Mouse (Mus musculus) limb, embryonic 15.5 days (tissue): ENCODE data around the gene Poll. TPM values are rescaled to one million over a fixed set of nuclear protein-coding genes. Genes with fewer than 3 reads are reported as not detected.

Experiments used
- ATAC-seq: fragments of 200-750 bp; cut with Nextera tagmentation; 2 replicates; pipeline ENCODE4 v1.8.0; 2017; ENCODE audit warnings: low read depth, moderate TSS enrichment; ENCODE audit not compliant: insufficient number of reproducible peaks, low FRiP score, low TSS enrichment
- H3K27ac ChIP-seq: fragments of 300-500 bp; sonication (generic); 2 replicates; pipeline ENCODE4 v1.5.1; 2015; ENCODE audit warnings: moderate library complexity, mild to moderate bottlenecking, inconsistent platforms
- H3K27me3 ChIP-seq: fragments of 300-500 bp; sonication (generic); 2 replicates; pipeline ENCODE4 v1.6.1; 2015; ENCODE audit warnings: inconsistent platforms
- H3K36me3 ChIP-seq: fragments of 300-500 bp; sonication (generic); 2 replicates; pipeline ENCODE4 v1.6.1; 2015; ENCODE audit warnings: inconsistent platforms
- H3K4me1 ChIP-seq: fragments of 300-500 bp; sonication (generic); 2 replicates; pipeline ENCODE4 v1.6.1; 2015; ENCODE audit warnings: inconsistent platforms
- H3K4me2 ChIP-seq: fragments of 300-500 bp; sonication (generic); 2 replicates; pipeline ENCODE4 v1.6.1; 2015; ENCODE audit warnings: mild to moderate bottlenecking, inconsistent platforms
- H3K4me3 ChIP-seq: fragments of 300-500 bp; sonication (generic); 2 replicates; pipeline ENCODE4 v1.5.1; 2015; ENCODE audit warnings: mild to moderate bottlenecking, inconsistent platforms
- H3K9ac ChIP-seq: fragments of 300-500 bp; sonication (generic); 2 replicates; pipeline ENCODE4 v1.6.1; 2015; ENCODE audit warnings: inconsistent platforms
- H3K9me3 ChIP-seq: fragments of 300-500 bp; sonication (generic); 2 replicates; pipeline ENCODE4 v1.6.1; 2016; ENCODE audit warnings: inconsistent platforms
- WGBS: fragments of 180-500 bp; shearing (Covaris S2); methylation state at CpG from one replicate; pipeline ENCODE4 v1.1.7; 2015; 5-methylcytosine and 5-hydroxymethylcytosine counted together
- polyA plus RNA-seq: library from polyadenylated mRNA; unstranded; fragments of >200 nt; fragmentation: Nextera tagmentation; extraction: Ambion mirVana; gene quantifications from 2 replicates; pipeline ENCODE4 v1.2.1, GENCODE M21; 2015

Poll gene
- polyA plus RNA-seq, 1 experiment from 2014 or later, result 12.6 TPM

GRCm38 (mm10) chr19:45530200-45530995, 29.9 kb downstream of the Poll start:
- Histone ChIP-seq H3K9ac (no peak overlapping the region), H3K4me1 (no peaks in the 10 kb centered on the region; the same call in 1 of the 2 replicates), H3K27me3 (peaks cover 2% of the 10 kb centered on the region; the same call in 1 of the 2 replicates), H3K9me3 (no peaks in the 10 kb centered on the region), H3K36me3 (peaks cover 39% of the 10 kb centered on the region), H3K4me2 (no peak overlapping the region), H3K4me3 (no peak overlapping the region), H3K27ac (no peak overlapping the region)
- ATAC-seq, result no peak
- 71% methylated on average over 15 of the region's 15 CpGs for WGBS

GRCm38 (mm10) chr19:45529294-45529693, 31.0 kb downstream of the Poll start:
- Histone ChIP-seq H3K27me3 (0 out of 2 replicates have a peak, but pooled peaks cover 2% of the 10 kb centered on the region), H3K9me3 (no peaks in the 10 kb centered on the region), H3K9ac (no peak overlapping the region), H3K36me3 (peaks cover 48% of the 10 kb centered on the region), H3K27ac (no peak overlapping the region), H3K4me3 (no peak overlapping the region), H3K4me2 (no peak overlapping the region), H3K4me1 (no peaks in the 10 kb centered on the region)
- WGBS, result 73% methylated on average over 5 of the region's 5 CpGs
- no peak for ATAC-seq

- peaks cover 60% of the 10 kb centered on the region for H3K36me3 ChIP-seq
- ATAC-seq, result no peak
- H3K4me2 ChIP-seq, result no peak overlapping the region
- H3K4me1 ChIP-seq, result no peaks in the 10 kb centered on the region
- H3K9me3 ChIP-seq, result no peaks in the 10 kb centered on the region
- WGBS, result 89% methylated on average over 10 of the region's 10 CpGs
- H3K4me3 ChIP-seq, result no peak overlapping the region
- H3K9ac ChIP-seq, result no peak overlapping the region
- H3K27ac ChIP-seq, result no peak overlapping the region
- no peaks in the 10 kb centered on the region for H3K27me3 ChIP-seq
Measured at GRCm38 (mm10) chr19:45527931-45528534, 32.3 kb downstream of the Poll start.

- no peak overlapping the region for H3K9ac ChIP-seq
- H3K9me3 ChIP-seq, result no peaks in the 10 kb centered on the region
- no peak overlapping the region for H3K4me3 ChIP-seq
- no peaks in the 10 kb centered on the region for H3K4me1 ChIP-seq
- ATAC-seq, result no peak
- no peak overlapping the region for H3K27ac ChIP-seq
- peaks cover 66% of the 10 kb centered on the region for H3K36me3 ChIP-seq
- H3K4me2 ChIP-seq, result no peak overlapping the region
- 84% methylated on average over 7 of the region's 7 CpGs for WGBS
- no peaks in the 10 kb centered on the region for H3K27me3 ChIP-seq
Measured at GRCm38 (mm10) chr19:45527382-45527781, 32.9 kb downstream of the Poll start.

- ATAC-seq, result no peak
- H3K4me3 ChIP-seq, result no peak overlapping the region
- H3K36me3 ChIP-seq, result peaks cover 58% of the 10 kb centered on the region
- no peak overlapping the region for H3K27ac ChIP-seq
- 91% methylated on average over 12 of the region's 12 CpGs for WGBS
- no peak overlapping the region for H3K9ac ChIP-seq
- H3K4me2 ChIP-seq, result no peak overlapping the region
- no peaks in the 10 kb centered on the region for H3K9me3 ChIP-seq
- H3K4me1 ChIP-seq, result no peaks in the 10 kb centered on the region
- H3K27me3 ChIP-seq, result no peaks in the 10 kb centered on the region
Measured at GRCm38 (mm10) chr19:45516264-45516663, 44.1 kb downstream of the Poll start.

GRCm38 (mm10) chr19:45515341-45515740, 45.0 kb downstream of the Poll start:
- no peaks in the 10 kb centered on the region for H3K27me3 ChIP-seq
- H3K9me3 ChIP-seq, result no peaks in the 10 kb centered on the region
- 90% methylated on average over 2 of the region's 2 CpGs for WGBS
- H3K4me3 ChIP-seq, result no peak overlapping the region
- no peaks in the 10 kb centered on the region for H3K4me1 ChIP-seq
- no peak overlapping the region for H3K4me2 ChIP-seq
- H3K36me3 ChIP-seq, result peaks cover 49% of the 10 kb centered on the region
- no peak overlapping the region for H3K9ac ChIP-seq
- ATAC-seq, result no peak
- H3K27ac ChIP-seq, result no peak overlapping the region

- 81% methylated on average over 4 of the region's 4 CpGs for WGBS
- Histone ChIP-seq H3K4me1 (no peaks in the 10 kb centered on the region), H3K27me3 (no peaks in the 10 kb centered on the region), H3K9ac (no peak overlapping the region), H3K27ac (no peak overlapping the region), H3K4me3 (no peak overlapping the region), H3K36me3 (peaks cover 29% of the 10 kb centered on the region), H3K9me3 (no peaks in the 10 kb centered on the region), H3K4me2 (no peak overlapping the region)
- ATAC-seq, result no peak
Measured at GRCm38 (mm10) chr19:45511406-45511805, 48.9 kb downstream of the Poll start.

GRCm38 (mm10) chr19:45510680-45511079, 49.7 kb downstream of the Poll start:
- H3K4me3 ChIP-seq, result no peak overlapping the region
- 84% methylated on average over 3 of the region's 3 CpGs for whole genome bisulfite sequencing

GRCm38 (mm10) chr19:45507531-45507930, 52.8 kb downstream of the Poll start:
- Histone ChIP-seq H3K27ac (no peak overlapping the region), H3K27me3 (no peaks in the 10 kb centered on the region), H3K4me2 (no peak overlapping the region), H3K9ac (no peak overlapping the region), H3K4me1 (no peaks in the 10 kb centered on the region), H3K36me3 (peaks cover 4% of the 10 kb centered on the region), H3K9me3 (no peaks in the 10 kb centered on the region), H3K4me3 (no peak overlapping the region)
- WGBS, result 78% methylated on average over 19 of the region's 19 CpGs
- ATAC-seq, result no peak

More at GRCm38 (mm10) chr19:45510680-45511079, 49.7 kb downstream of the Poll start:
- H3K4me2 ChIP-seq, result no peak overlapping the region
- H3K9ac ChIP-seq, result no peak overlapping the region
- no peaks in the 10 kb centered on the region for H3K27me3 ChIP-seq
- ATAC-seq, result no peak
- no peak overlapping the region for H3K27ac ChIP-seq
- H3K4me1 ChIP-seq, result no peaks in the 10 kb centered on the region
- H3K36me3 ChIP-seq, result peaks cover 25% of the 10 kb centered on the region
- no peaks in the 10 kb centered on the region for H3K9me3 ChIP-seq

GRCm38 (mm10) chr19:45505446-45505845, 54.9 kb downstream of the Poll start:
- no peaks in the 10 kb centered on the region for H3K9me3 ChIP-seq
- WGBS, result 51% methylated on average over 7 of the region's 7 CpGs

More at GRCm38 (mm10) chr19:45505446-45505845, 54.9 kb downstream of the Poll start:
- Histone ChIP-seq H3K9ac (no peak overlapping the region), H3K36me3 (peaks cover 4% of the 10 kb centered on the region), H3K4me3 (no peak overlapping the region), H3K27me3 (no peaks in the 10 kb centered on the region), H3K4me1 (no peaks in the 10 kb centered on the region), H3K4me2 (no peak overlapping the region), H3K27ac (no peak overlapping the region)
- no peak for ATAC-seq
